Mouse (Mus musculus) cerebellum, adult 2 months (tissue): ENCODE data around the gene Runx3. TPM values are rescaled to one million over a fixed set of nuclear protein-coding genes. Genes with fewer than 3 reads are reported as not detected.

Experiments
- DNase-seq, 2 experiments: peaks; one replicate each; pipeline ENCODE4 v3.0.0; 2021
- H3K27ac ChIP-seq: fragments of 200-500 bp; 2 replicates; pipeline ENCODE4 v1.5.1; 2012; ENCODE audit warnings: low read length, control low read depth, inconsistent platforms; ENCODE audit not compliant: insufficient read depth
- H3K27me3 ChIP-seq: fragments of 200-500 bp; 2 replicates; pipeline ENCODE4 v1.6.1; 2012; ENCODE audit warnings: inconsistent platforms, mild to moderate bottlenecking, low read length, moderate library complexity; ENCODE audit not compliant: control insufficient read depth, insufficient read depth
- H3K4me1 ChIP-seq: fragments of 200-500 bp; 2 replicates; pipeline ENCODE4 v1.6.1; 2011; ENCODE audit warnings: low read length; ENCODE audit not compliant: control insufficient read depth, insufficient read depth
- H3K4me3 ChIP-seq: fragments of 200-500 bp; replicated peaks from 2 replicates; pipeline ENCODE3; 2011; ENCODE audit warnings: mild to moderate bottlenecking, low read depth, low read length, control low read depth; ENCODE audit not compliant: insufficient read depth
- CTCF ChIP-seq: fragments of 200-500 bp; IDR thresholded peaks from 2 replicates; pipeline ENCODE4 v1.5.1; 2011; ENCODE audit warnings: low read depth, mild to moderate bottlenecking, control low read depth, low read length, moderate library complexity, borderline replicate concordance; ENCODE audit not compliant: insufficient read depth
- POLR2A ChIP-seq: fragments of 200-500 bp; IDR thresholded peaks from 2 replicates; pipeline ENCODE4 v1.6.1; 2011; ENCODE audit warnings: low read length, control low read depth, borderline replicate concordance; ENCODE audit not compliant: insufficient read depth
- WGBS: fragments of 180-500 bp; shearing (Covaris S2); methylation state at CpG from one replicate; pipeline ENCODE4 v1.1.7; 2018; 5-methylcytosine and 5-hydroxymethylcytosine counted together
- polyA plus RNA-seq: library from polyadenylated mRNA; depleted of rRNA; stranded (reverse); fragments of >200 nt; gene quantifications from 2 replicates; pipeline ENCODE4 v1.2.3, GENCODE M21; 2012; rRNA removed

Gene Runx3
- polyA plus RNA-seq, 1 experiment = not detected

GRCm38 (mm10) chr4:135226008-135226667 lies 105.7 kb downstream of the Runx3 start:
- no peak overlapping the region for H3K27ac ChIP-seq
- no peak for TF ChIP-seq POLR2A
- no peak for TF ChIP-seq CTCF
- H3K4me3 ChIP-seq = no peak overlapping the region
- no peaks in the 10 kb centered on the region for H3K27me3 ChIP-seq
- DNase-seq = no peak
- WGBS = 94% methylated on average over 12 of the region's 12 CpGs
- H3K4me1 ChIP-seq = no peaks in the 10 kb centered on the region

Other genes with a start within 250 kb of the Runx3 start
- gene Tmem50a, start 205.6 kb upstream of the Runx3 start, polyA plus RNA-seq = 105 and 111 TPM in 2 replicates
- gene Rsrp1, start 197.1 kb upstream of the Runx3 start, polyA plus RNA-seq = 478 and 508 TPM in 2 replicates
- gene Syf2, start 189.8 kb upstream of the Runx3 start, polyA plus RNA-seq = 95.4 and 99.7 TPM in 2 replicates
- 92.3 and 98.4 TPM in 2 replicates for gene Clic4, start 152.2 kb downstream of the Runx3 start, polyA plus RNA-seq
- gene Srrm1, start 232.7 kb downstream of the Runx3 start, polyA plus RNA-seq = 124 and 130 TPM in 2 replicates